16 mouse cellular contexts compared by ENCODE assay signal in genomic region chr19:28870351-28870750, GRCm38 (mm10).
"Had no signal": no experiment of that assay in that cellular context is flagged by ENCODE, and none has a peak within 500 bp of the region (broad histone marks: within the 10 kb centered on the region; RNA-seq: fewer than 3 reads in every experiment).

No protein-coding gene starts in this region.

- H3K27me3 ChIP-seq: neural tube, embryonic 12.5 days; neural tube, embryonic 13.5 days; neural tube, embryonic 15.5 days; stomach, embryonic 15.5 days had no signal

- H3K36me3 ChIP-seq: neural tube, embryonic 12.5 days; neural tube, embryonic 13.5 days; stomach, embryonic 15.5 days had no signal

- H3K4me1 ChIP-seq: stomach, embryonic 15.5 days had no signal

- H3K4me2 ChIP-seq: neural tube, embryonic 12.5 days; neural tube, embryonic 13.5 days; neural tube, embryonic 15.5 days; stomach, embryonic 15.5 days had no signal

- H3K4me3 ChIP-seq: neural tube, embryonic 12.5 days; neural tube, embryonic 13.5 days; neural tube, embryonic 15.5 days; stomach, embryonic 15.5 days had no signal

- H3K9me3 ChIP-seq: neural tube, embryonic 12.5 days; neural tube, embryonic 13.5 days; neural tube, embryonic 15.5 days; stomach, embryonic 15.5 days had no signal

- DNase-seq: right cerebral cortex, adult 18-20 months; right cerebral cortex, postnatal 14 days; right cerebral cortex, postnatal 25 days; right cerebral cortex, postnatal 4 days; spleen, adult 18-20 months; thymus, adult 18-20 months; thymus, adult 2 months; thymus, postnatal 14 days; thymus, postnatal 25 days; thymus, postnatal 36 days; thymus, postnatal 4 days had no signal

- H3K27ac ChIP-seq: neural tube, embryonic 12.5 days; neural tube, embryonic 13.5 days; neural tube, embryonic 15.5 days; stomach, embryonic 15.5 days; stomach, postnatal 0 days had no signal

- H3K9ac ChIP-seq: neural tube, embryonic 12.5 days; neural tube, embryonic 13.5 days; neural tube, embryonic 15.5 days; stomach, embryonic 15.5 days had no signal
